Mouse (Mus musculus): Measurements from ENCODE around the gene Amt. TPM values are rescaled to one million over a fixed set of nuclear protein-coding genes. Genes with fewer than 3 reads are reported as not detected.

The Amt gene
- 24.2 and 27.1 TPM in 2 replicates for polyA plus RNA-seq (2014; fragmentation: Nextera tagmentation; extraction: Ambion mirVana)

GRCm38 (mm10) chr9:108296453-108297355, at the start of gene Amt:
Gene Amt (plus strand): TSS chr9:108296853.
- H3K4me1 ChIP-seq (ENCODE audit: control insufficient read depth, insufficient read depth, low read length) = peaks cover 18% of the 10 kb centered on the region
- DNase-seq (ENCODE audit: low spot score, missing footprints) (peak; percentile 94), ATAC-seq (ENCODE audit: low FRiP score) (peak; percentile 88)
- H3K27me3 ChIP-seq (ENCODE audit: control insufficient read depth, insufficient read depth, low read length) = no peaks in the 10 kb centered on the region
- peak within 1 kb of the TSS; percentile 34 for H3K4me3 ChIP-seq (ENCODE audit: low read depth, low read length)
- H3K27ac ChIP-seq (ENCODE audit: low read depth, low read length) = peak within 1 kb of the TSS; percentile 66
- H3K36me3 ChIP-seq (ENCODE audit: control insufficient read depth, insufficient read depth, low read length) = peaks cover 5% of the 10 kb centered on the region; the same call in 1 of the 2 replicates
- H3K9me3 ChIP-seq (ENCODE audit: control insufficient read depth, low read length) = no peaks in the 10 kb centered on the region
- H3K4me2 ChIP-seq = peak within 1 kb of the TSS; percentile 57
- peak within 1 kb of the TSS; percentile 66 for H3K9ac ChIP-seq (ENCODE audit: low read length)
- 17% methylated on average over 18 of the region's 18 CpGs for WGBS

GRCm38 (mm10) chr9:108248957-108249356, 47.7 kb upstream of the Amt start:
- no peak for DNase-seq (ENCODE audit: low spot score, missing footprints)
- H3K4me3 ChIP-seq (ENCODE audit: low read depth, low read length) = no peak overlapping the region
- 73% methylated on average over 5 of the region's 5 CpGs for WGBS

GRCm38 (mm10) chr9:108251877-108252276, 44.8 kb upstream of the Amt start:
- 92% methylated on average over 6 of the region's 6 CpGs for WGBS
- H3K4me3 ChIP-seq (ENCODE audit: low read depth, low read length) = no peak overlapping the region
- no peak for DNase-seq (ENCODE audit: low spot score, missing footprints)
- H3K27me3 ChIP-seq (ENCODE audit: control insufficient read depth, insufficient read depth, low read length) = no peaks in the 10 kb centered on the region
- no peaks in the 10 kb centered on the region for H3K9me3 ChIP-seq (ENCODE audit: control insufficient read depth, low read length)
- ATAC-seq (ENCODE audit: low FRiP score) = no peak
- no peak overlapping the region for H3K4me2 ChIP-seq
- no peak overlapping the region for H3K9ac ChIP-seq (ENCODE audit: low read length)
- no peak overlapping the region for H3K27ac ChIP-seq (ENCODE audit: low read depth, low read length)
- H3K36me3 ChIP-seq (ENCODE audit: control insufficient read depth, insufficient read depth, low read length) = peaks cover 4% of the 10 kb centered on the region
- no peaks in the 10 kb centered on the region for H3K4me1 ChIP-seq (ENCODE audit: control insufficient read depth, insufficient read depth, low read length)

More at GRCm38 (mm10) chr9:108248957-108249356, 47.7 kb upstream of the Amt start:
- Histone ChIP-seq H3K4me1 (ENCODE audit: control insufficient read depth, insufficient read depth, low read length) (no peaks in the 10 kb centered on the region), H3K4me2 (no peak overlapping the region), H3K27ac (ENCODE audit: low read depth, low read length) (no peak overlapping the region), H3K9me3 (ENCODE audit: control insufficient read depth, low read length) (no peaks in the 10 kb centered on the region), H3K9ac (ENCODE audit: low read length) (no peak overlapping the region), H3K36me3 (ENCODE audit: control insufficient read depth, insufficient read depth, low read length) (peaks cover 4% of the 10 kb centered on the region), H3K27me3 (ENCODE audit: control insufficient read depth, insufficient read depth, low read length) (no peaks in the 10 kb centered on the region)
- ATAC-seq (ENCODE audit: low FRiP score) = no peak

- H3K27ac ChIP-seq (ENCODE audit: low read depth, low read length) = no peak overlapping the region
- H3K4me3 ChIP-seq (ENCODE audit: low read depth, low read length) = no peak overlapping the region
- H3K9ac ChIP-seq (ENCODE audit: low read length) = no peak overlapping the region
- H3K36me3 ChIP-seq (ENCODE audit: control insufficient read depth, insufficient read depth, low read length) = peaks cover 4% of the 10 kb centered on the region
- ATAC-seq (ENCODE audit: low FRiP score) (no peak), DNase-seq (ENCODE audit: low spot score, missing footprints) (no peak)
- no peaks in the 10 kb centered on the region for H3K27me3 ChIP-seq (ENCODE audit: control insufficient read depth, insufficient read depth, low read length)
- no peaks in the 10 kb centered on the region for H3K4me1 ChIP-seq (ENCODE audit: control insufficient read depth, insufficient read depth, low read length)
- H3K9me3 ChIP-seq (ENCODE audit: control insufficient read depth, low read length) = no peaks in the 10 kb centered on the region
- no peak overlapping the region for H3K4me2 ChIP-seq
- WGBS = 96% methylated on average over 7 of the region's 7 CpGs
These were observed 43.9 kb upstream of the Amt start for GRCm38 (mm10) chr9:108252766-108253165.

GRCm38 (mm10) chr9:108260526-108260925, 36.1 kb upstream of the Amt start:
- no peak for ATAC-seq (ENCODE audit: low FRiP score)
- no peak for DNase-seq (ENCODE audit: low spot score, missing footprints)
- H3K27ac ChIP-seq (ENCODE audit: low read depth, low read length) = no peak overlapping the region
- no peaks in the 10 kb centered on the region for H3K27me3 ChIP-seq (ENCODE audit: control insufficient read depth, insufficient read depth, low read length)
- no peak overlapping the region for H3K9ac ChIP-seq (ENCODE audit: low read length)
- WGBS = 89% methylated on average over 4 of the region's 4 CpGs
- H3K4me1 ChIP-seq (ENCODE audit: control insufficient read depth, insufficient read depth, low read length) = peaks cover 16% of the 10 kb centered on the region
- no peaks in the 10 kb centered on the region for H3K36me3 ChIP-seq (ENCODE audit: control insufficient read depth, insufficient read depth, low read length)
- H3K4me3 ChIP-seq (ENCODE audit: low read depth, low read length) = no peak overlapping the region
- no peak overlapping the region for H3K4me2 ChIP-seq
- H3K9me3 ChIP-seq (ENCODE audit: control insufficient read depth, low read length) = no peaks in the 10 kb centered on the region

GRCm38 (mm10) chr9:108261865-108262264, 34.8 kb upstream of the Amt start:
- no peak for DNase-seq (ENCODE audit: low spot score, missing footprints)
- ATAC-seq (ENCODE audit: low FRiP score) = no peak
- 80% methylated on average over 7 of the region's 7 CpGs for WGBS
- Histone ChIP-seq H3K9me3 (ENCODE audit: control insufficient read depth, low read length) (no peaks in the 10 kb centered on the region), H3K9ac (ENCODE audit: low read length) (no peak overlapping the region), H3K4me1 (ENCODE audit: control insufficient read depth, insufficient read depth, low read length) (peaks cover 16% of the 10 kb centered on the region), H3K27ac (ENCODE audit: low read depth, low read length) (no peak overlapping the region), H3K27me3 (ENCODE audit: control insufficient read depth, insufficient read depth, low read length) (no peaks in the 10 kb centered on the region), H3K4me2 (no peak overlapping the region; the same call in 1 of the 2 replicates), H3K4me3 (ENCODE audit: low read depth, low read length) (no peak overlapping the region), H3K36me3 (ENCODE audit: control insufficient read depth, insufficient read depth, low read length) (no peaks in the 10 kb centered on the region)

- Histone ChIP-seq H3K9me3 (ENCODE audit: control insufficient read depth, low read length) (no peaks in the 10 kb centered on the region), H3K9ac (ENCODE audit: low read length) (peak overlapping the region; percentile 93), H3K4me2 (peak overlapping the region; percentile 86), H3K4me3 (ENCODE audit: low read depth, low read length) (peak overlapping the region; percentile 96), H3K27ac (ENCODE audit: low read depth, low read length) (no peak overlapping the region), H3K4me1 (ENCODE audit: control insufficient read depth, insufficient read depth, low read length) (peaks cover 16% of the 10 kb centered on the region), H3K36me3 (ENCODE audit: control insufficient read depth, insufficient read depth, low read length) (no peaks in the 10 kb centered on the region), H3K27me3 (ENCODE audit: control insufficient read depth, insufficient read depth, low read length) (no peaks in the 10 kb centered on the region)
- no peak for DNase-seq (ENCODE audit: low spot score, missing footprints)
- ATAC-seq (ENCODE audit: low FRiP score) = no peak
- WGBS = 47% methylated on average over 11 of the region's 11 CpGs
These were observed 34.1 kb upstream of the Amt start for GRCm38 (mm10) chr9:108262494-108263049.

- H3K9me3 ChIP-seq (ENCODE audit: control insufficient read depth, low read length) = no peaks in the 10 kb centered on the region
- H3K4me3 ChIP-seq (ENCODE audit: low read depth, low read length) = peak overlapping the region; percentile 96
- no peak for DNase-seq (ENCODE audit: low spot score, missing footprints)
- H3K9ac ChIP-seq (ENCODE audit: low read length) = peak overlapping the region; percentile 93
- peak overlapping the region; percentile 86 for H3K4me2 ChIP-seq
- under 1% methylated on average over 61 of the region's 62 CpGs for WGBS
- no peaks in the 10 kb centered on the region for H3K36me3 ChIP-seq (ENCODE audit: control insufficient read depth, insufficient read depth, low read length)
- H3K4me1 ChIP-seq (ENCODE audit: control insufficient read depth, insufficient read depth, low read length) = peaks cover 16% of the 10 kb centered on the region
- H3K27me3 ChIP-seq (ENCODE audit: control insufficient read depth, insufficient read depth, low read length) = no peaks in the 10 kb centered on the region
- ATAC-seq (ENCODE audit: low FRiP score) = no peak; the same call in 1 of the 2 replicates
- peak overlapping the region; percentile 84 for H3K27ac ChIP-seq (ENCODE audit: low read depth, low read length)
These were observed 33.4 kb upstream of the Amt start for GRCm38 (mm10) chr9:108263131-108263681.
